Mouse (Mus musculus) CH12.LX (cell line): ENCODE results near the gene H2-T24. TPM values are rescaled to one million over a fixed set of nuclear protein-coding genes. Genes with fewer than 3 reads are reported as not detected.
A peak's percentile ranks its signal among the peaks of the same experiment; 100 is the strongest.

ENCODE experiments used
- DNase-seq: peaks from one replicate; pipeline ENCODE4 v3.0.0-alpha.2; 2013; ENCODE audit errors: extremely low read depth
- H3K27ac ChIP-seq: 2 replicates; pipeline ENCODE4 v1.5.1; 2012; ENCODE audit warnings: low read depth, mild to moderate bottlenecking, control low read depth, moderate library complexity; ENCODE audit not compliant: insufficient read depth
- H3K27me3 ChIP-seq: replicated peaks from 2 replicates; pipeline ENCODE3; 2012; ENCODE audit warnings: inconsistent platforms
- H3K36me3 ChIP-seq, 2 experiments: replicated peaks in 1 of 2; 2 replicates each; pipeline versions ENCODE3 to v1.6.1; 2012; ENCODE audit warnings: inconsistent platforms in 1 of 2, low read length in 1 of 2, mild to moderate bottlenecking in 1 of 2, mixed read lengths in 1 of 2, moderate library complexity in 1 of 2; ENCODE audit not compliant: control insufficient read depth in 1 of 2, insufficient read depth in 1 of 2
- H3K4me1 ChIP-seq, 2 experiments: 2 replicates each; pipeline ENCODE4 v1.6.1; 2012; ENCODE audit warnings: inconsistent platforms in 1 of 2, moderate library complexity in 1 of 2; ENCODE audit not compliant: insufficient read depth in 2 of 2, control insufficient read depth in 1 of 2
- H3K4me2 ChIP-seq: 2 replicates; pipeline ENCODE4 v1.6.1; 2012; ENCODE audit warnings: low read depth, mild to moderate bottlenecking, control low read depth; ENCODE audit not compliant: poor library complexity, insufficient read depth, severe bottlenecking
- H3K4me3 ChIP-seq, 3 experiments: fragments of 150-350 bp in 1 of 3; sonication (generic) in 1 of 3; replicated peaks in 1 of 3; 2 replicates each; pipeline versions ENCODE3 to v1.5.1; 2011 to 2012; ENCODE audit warnings: low read depth in 2 of 3, low read length in 2 of 3, mild to moderate bottlenecking in 2 of 3, moderate library complexity in 2 of 3, control low read depth in 1 of 3, improper control_type of control experiment in 1 of 3, inconsistent platforms in 1 of 3, mixed read lengths in 1 of 3; ENCODE audit not compliant: poor library complexity in 1 of 3
- H3K79me2 ChIP-seq: replicated peaks from 2 replicates; pipeline ENCODE4 v1.6.1; 2012; ENCODE audit warnings: mild to moderate bottlenecking, moderate library complexity; ENCODE audit not compliant: control insufficient read depth, poor library complexity, insufficient read depth, severe bottlenecking; ENCODE audit errors: extremely low read depth
- H3K9ac ChIP-seq: 2 replicates; pipeline ENCODE4 v1.6.1; 2012; ENCODE audit warnings: low read depth, mild to moderate bottlenecking, control low read depth, moderate library complexity; ENCODE audit not compliant: insufficient read depth
- H3K9me3 ChIP-seq: replicated peaks from 2 replicates; pipeline ENCODE3; 2012; ENCODE audit warnings: low read length, inconsistent platforms, mixed read lengths
- BHLHE40 ChIP-seq: IDR thresholded peaks from 2 replicates; pipeline ENCODE4 v1.6.1; 2011; ENCODE audit warnings: mild to moderate bottlenecking, low read depth, low read length, improper control_type of control experiment
- CHD1 ChIP-seq: IDR thresholded peaks from 2 replicates; pipeline ENCODE4 v1.6.1; 2012; ENCODE audit warnings: low read depth, low read length, improper control_type of control experiment, inconsistent platforms
- CHD2 ChIP-seq: IDR thresholded peaks from 2 replicates; pipeline ENCODE4 v1.6.1; 2011; ENCODE audit warnings: low read length, improper control_type of control experiment
- CTCF ChIP-seq, 2 experiments: IDR thresholded peaks in 1 of 2; conservative IDR thresholded peaks in 1 of 2; 2 replicates each; pipeline ENCODE4 v1.5.1; 2011 to 2012; ENCODE audit warnings: low read depth in 2 of 2, low read length in 2 of 2, improper control_type of control experiment in 1 of 2, inconsistent platforms in 1 of 2, mild to moderate bottlenecking in 1 of 2, moderate library complexity in 1 of 2
- E2F4 ChIP-seq: IDR thresholded peaks from 2 replicates; pipeline ENCODE4 v1.6.1; 2011; ENCODE audit warnings: low read depth, low read length, improper control_type of control experiment; ENCODE audit not compliant: insufficient replicate concordance
- EP300 ChIP-seq: IDR thresholded peaks from 2 replicates; pipeline ENCODE4 v1.6.1; 2011; ENCODE audit warnings: low read length, improper control_type of control experiment
- ETS1 ChIP-seq: conservative IDR thresholded peaks from 2 replicates; pipeline ENCODE4 v1.6.1; 2012; ENCODE audit warnings: low read depth, mild to moderate bottlenecking, inconsistent platforms, low read length, improper control_type of control experiment, moderate library complexity
- GABPA ChIP-seq: IDR thresholded peaks from 2 replicates; pipeline ENCODE4 v1.6.1; 2012; ENCODE audit warnings: low read depth, low read length, improper control_type of control experiment, inconsistent platforms; ENCODE audit not compliant: insufficient replicate concordance
- IRF4 ChIP-seq: IDR thresholded peaks from 2 replicates; pipeline ENCODE4 v1.6.1; 2014; ENCODE audit warnings: low read depth, mild to moderate bottlenecking, inconsistent platforms, low read length, improper control_type of control experiment
- JUN ChIP-seq: IDR thresholded peaks from 2 replicates; pipeline ENCODE4 v1.6.1; 2011; ENCODE audit warnings: low read depth, mild to moderate bottlenecking, low read length, improper control_type of control experiment, moderate library complexity; ENCODE audit not compliant: insufficient read depth
- JUND ChIP-seq: conservative IDR thresholded peaks from 2 replicates; pipeline ENCODE4 v1.6.1; 2011; ENCODE audit warnings: low read depth, low read length, improper control_type of control experiment
- MAX ChIP-seq: IDR thresholded peaks from 2 replicates; pipeline ENCODE4 v1.6.1; 2011; ENCODE audit warnings: low read length, improper control_type of control experiment
- MAZ ChIP-seq: IDR thresholded peaks from 2 replicates; pipeline ENCODE4 v1.6.1; 2012; ENCODE audit warnings: low read depth, mild to moderate bottlenecking, inconsistent platforms, low read length, improper control_type of control experiment, moderate library complexity
- MXI1 ChIP-seq: IDR thresholded peaks from 2 replicates; pipeline ENCODE4 v1.6.1; 2011; ENCODE audit warnings: mild to moderate bottlenecking, low read depth, low read length, improper control_type of control experiment
- MYC ChIP-seq: IDR thresholded peaks from 2 replicates; pipeline ENCODE4 v1.6.1; 2011; ENCODE audit warnings: low read depth, mild to moderate bottlenecking, improper control_type of control experiment, low read length
- NELFE ChIP-seq: IDR thresholded peaks from 2 replicates; pipeline ENCODE4 v1.6.1; 2011; ENCODE audit warnings: low read depth, low read length, improper control_type of control experiment
- NRF1 ChIP-seq: IDR thresholded peaks from 2 replicates; pipeline ENCODE4 v1.6.1; 2014; ENCODE audit warnings: low read depth, mild to moderate bottlenecking, inconsistent platforms, low read length, improper control_type of control experiment, moderate library complexity
- POLR2A ChIP-seq: IDR thresholded peaks from 2 replicates; pipeline ENCODE4 v1.6.1; 2011; ENCODE audit warnings: low read depth, mild to moderate bottlenecking, improper control_type of control experiment, low read length
- RAD21 ChIP-seq: IDR thresholded peaks from 2 replicates; pipeline ENCODE4 v1.6.1; 2011; ENCODE audit warnings: low read depth, mild to moderate bottlenecking, low read length, improper control_type of control experiment, moderate library complexity
- RCOR1 ChIP-seq: conservative IDR thresholded peaks from 2 replicates; pipeline ENCODE4 v1.6.1; 2012; ENCODE audit warnings: low read depth, mild to moderate bottlenecking, inconsistent platforms, low read length, improper control_type of control experiment
- SIN3A ChIP-seq: IDR thresholded peaks from 2 replicates; pipeline ENCODE4 v1.6.1; 2012; ENCODE audit warnings: low read length, improper control_type of control experiment, inconsistent platforms
- SMC3 ChIP-seq: IDR thresholded peaks from 2 replicates; pipeline ENCODE4 v1.6.1; 2011; ENCODE audit warnings: low read depth, low read length, improper control_type of control experiment
- TBP ChIP-seq: conservative IDR thresholded peaks from 2 replicates; pipeline ENCODE4 v1.6.1; 2011; ENCODE audit warnings: low read depth, low read length, improper control_type of control experiment
- TCF12 ChIP-seq: IDR thresholded peaks from 2 replicates; pipeline ENCODE4 v1.6.1; 2014; ENCODE audit warnings: low read depth, mild to moderate bottlenecking, inconsistent platforms, low read length, improper control_type of control experiment
- UBTF ChIP-seq: IDR thresholded peaks from 2 replicates; pipeline ENCODE4 v1.6.1; 2012; ENCODE audit warnings: low read depth, mild to moderate bottlenecking, inconsistent platforms, low read length, improper control_type of control experiment, moderate library complexity
- USF1 ChIP-seq: IDR thresholded peaks from 2 replicates; pipeline ENCODE4 v1.6.1; 2014; ENCODE audit warnings: low read depth, mild to moderate bottlenecking, inconsistent platforms, low read length, improper control_type of control experiment
- ZMIZ1 ChIP-seq: IDR thresholded peaks from 2 replicates; pipeline ENCODE4 v1.6.1; 2012; ENCODE audit warnings: low read depth, mild to moderate bottlenecking, inconsistent platforms, low read length, improper control_type of control experiment
- dilution Hi-C: fragments of 300-500 bp; cut with MboI; formaldehyde crosslinking; loops from 2 replicates; pipeline ENCODE4 v1.14.3; 2020; ENCODE audit warnings: low sequenced_read_pairs; ENCODE audit not compliant: extremely low pct_unique_long_range_greater_than_20kb, extremely low pct_ligation_motif_present
- in situ Hi-C: fragments of 300-500 bp; cut with MboI; formaldehyde crosslinking; loops from 3 replicates; pipeline ENCODE4 v1.14.3; 2019; ENCODE audit warnings: low sequenced_read_pairs, low pct_ligation_motif_present, low pct_unique_long_range_greater_than_20kb, mixed read lengths
- polyA plus RNA-seq: library from polyadenylated mRNA; unstranded; fragments of >175 nt; gene quantifications from 2 replicates; pipeline ENCODE4 v1.2.1, GENCODE M21; 2012; ENCODE audit warnings: low read depth; ENCODE audit not compliant: insufficient read length
- total RNA-seq, 2 experiments: library from RNA; depleted of rRNA; stranded (reverse); fragments of 300-350 nt in 1 of 2; fragments of >200 nt in 1 of 2; gene quantifications; 2 replicates each; pipeline ENCODE4 v1.2.3; 2012 to 2014

Gene H2-T24
- total RNA-seq (2012; rRNA removed) (9.8 and 16.1 TPM in 2 replicates), total RNA-seq (2014; rRNA removed) (6.6 and 7.6 TPM in 2 replicates), polyA plus RNA-seq (8.9 and 9.3 TPM in 2 replicates)

DNA sequence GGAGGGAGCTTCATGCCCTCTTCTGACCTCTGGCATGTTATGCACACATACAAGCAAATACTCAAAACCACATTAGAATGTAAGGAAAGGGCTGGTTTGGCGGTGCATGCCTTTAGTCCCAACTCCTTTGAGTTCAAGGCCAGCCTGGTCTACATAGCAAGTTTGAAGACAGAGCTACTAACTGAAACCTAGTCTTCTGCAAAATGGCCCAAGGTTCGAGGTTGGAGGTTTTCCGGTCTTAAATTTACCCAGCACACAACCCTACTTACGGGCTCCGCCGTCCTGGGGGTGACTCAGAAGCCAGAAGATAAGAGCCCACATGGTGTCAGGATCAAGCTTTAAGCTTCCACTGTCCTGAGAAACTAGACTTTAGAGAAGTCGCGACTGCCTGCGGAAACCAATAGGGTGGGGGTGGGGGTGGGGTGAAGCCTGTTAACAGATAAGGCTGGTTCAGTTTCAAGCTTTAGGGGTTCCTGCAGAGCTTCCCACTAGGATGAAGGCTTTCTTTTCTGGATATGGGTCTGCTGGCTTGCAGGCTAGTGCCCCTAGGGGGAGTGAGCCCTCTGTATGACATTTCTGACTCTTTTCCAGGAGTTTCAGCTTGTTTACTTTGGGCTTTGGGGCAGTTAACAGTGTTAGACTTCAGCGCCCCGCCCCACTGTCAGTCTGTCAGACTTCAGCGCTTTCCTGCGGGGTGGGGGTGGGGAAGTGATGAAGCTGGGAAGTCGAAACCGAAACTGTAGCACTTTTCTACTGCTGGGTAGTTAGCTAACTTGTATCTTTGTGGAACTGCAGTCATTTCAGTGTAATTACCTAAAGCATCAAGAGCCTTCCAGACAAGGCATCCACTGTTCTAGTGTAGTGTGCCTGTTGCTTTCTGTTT lies at the start of gene H2-T24:
TSS of gene H2-T24 (minus strand) at position 370 of the 883 bp plus-strand sequence.
- Histone ChIP-seq H3K36me3 (peaks cover 2 to 43% of the 10 kb centered on the region in 2 experiments), H3K27me3 (no peaks in the 10 kb centered on the region), H3K4me2 (peak within 1 kb of the TSS; percentile 76), H3K4me1 (peaks cover 21 to 57% of the 10 kb centered on the region in 2 experiments), H3K27ac (peak within 1 kb of the TSS; percentile 94), H3K4me3 (peak within 1 kb of the TSS; percentile 37 to 65 (median 42)), H3K9ac (peak within 1 kb of the TSS; percentile 29), H3K9me3 (peaks cover 4% of the 10 kb centered on the region), H3K79me2 (peaks cover 47% of the 10 kb centered on the region)
- TF ChIP-seq EP300 (peak; percentile 49; the same call in 1 of the 2 replicates), POLR2A (peak; percentile 44), UBTF (no peak), E2F4 (peak; percentile 16; the same call in 1 of the 2 replicates), IRF4 (peak; percentile 67), CHD1 (0 out of 2 replicates have a peak, but pooled peaks have one; percentile 9), RCOR1 (0 out of 2 replicates have a peak, but pooled peaks have one; percentile 24), JUND (no peak), NELFE (no peak), CHD2 (peak; percentile 78), SIN3A (peak; percentile 45; the same call in 1 of the 2 replicates), MAZ (peak; percentile 71; the same call in 1 of the 2 replicates), CTCF (conservative IDR thresholded peaks at IDR 0.05 in 1 of 2, IDR thresholded peaks at IDR 0.05 in 1 of 2; ENCODE audit: low read depth in 2 of 2, low read length in 2 of 2) (0 out of 4 replicates have a peak, but pooled peaks of 1 of the 2 experiments have one; percentile 13), MXI1 (peak; percentile 67), MYC (peak; percentile 13; the same call in 1 of the 2 replicates)
- TF ChIP-seq, all 38 proteins: peak for 12
- dilution Hi-C loops (no loop called here), in situ Hi-C loops (no loop called here)
- DNase-seq, result peak; percentile 71

DNA sequence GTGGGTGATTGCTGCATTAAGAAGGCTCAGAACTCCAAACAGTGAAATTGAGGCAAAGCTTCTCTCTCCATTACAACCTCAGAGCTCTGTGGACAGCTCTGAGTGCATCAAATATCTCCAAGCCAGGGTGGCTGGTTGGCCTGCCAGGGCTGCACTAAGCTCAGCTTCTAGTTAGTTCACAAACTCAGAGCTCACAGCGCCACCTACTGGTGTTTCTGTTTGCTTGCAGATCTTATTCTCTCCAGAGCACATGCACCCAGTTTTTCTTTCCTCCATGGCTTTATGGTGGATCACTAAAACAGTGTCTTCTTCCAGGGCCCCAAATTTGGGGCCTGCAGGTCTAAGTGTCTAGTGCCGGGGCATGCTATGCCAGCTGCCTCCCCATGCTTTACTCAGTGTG lies 40.5 kb upstream of the H2-T24 start:
- peaks cover 11% of the 10 kb centered on the region for H3K27me3 ChIP-seq
- no peak overlapping the region for H3K4me3 ChIP-seq
- H3K36me3 ChIP-seq, result no peaks in the 10 kb centered on the region
- dilution Hi-C loops (no loop called here), in situ Hi-C loops (loop anchor here (10.0 kb wide), 2 partner anchors 74 to 134 kb away; partner anchors contain the start of gene H2-T3)
- H3K4me2 ChIP-seq, result no peak overlapping the region
- peak; percentile 92 for DNase-seq
- no peak overlapping the region for H3K9ac ChIP-seq
- H3K4me1 ChIP-seq, result no peaks in the 10 kb centered on the region
- H3K9me3 ChIP-seq, result no peaks in the 10 kb centered on the region
- H3K79me2 ChIP-seq, result no peaks in the 10 kb centered on the region
- H3K27ac ChIP-seq, result no peak overlapping the region
- TF ChIP-seq IRF4 (no peak), RAD21 (peak; percentile 80), JUND (no peak), SIN3A (no peak), JUN (no peak), ETS1 (no peak), MYC (peak; percentile 59; the same call in 1 of the 2 replicates), GABPA (no peak), POLR2A (no peak), CHD1 (no peak), ZMIZ1 (no peak), TBP (no peak), NRF1 (no peak), E2F4 (no peak), SMC3 (peak; percentile 80), USF1 (no peak), RCOR1 (no peak), BHLHE40 (no peak), UBTF (no peak), CTCF (conservative IDR thresholded peaks at IDR 0.05 in 1 of 2, IDR thresholded peaks at IDR 0.05 in 1 of 2; ENCODE audit: low read depth in 2 of 2, low read length in 2 of 2) (peak; percentile 75 to 87), TCF12 (no peak), MXI1 (no peak), MAX (no peak), EP300 (no peak)
